Comparison of ENCODE assay signal across 18 mouse cellular contexts in the genomic region with DNA sequence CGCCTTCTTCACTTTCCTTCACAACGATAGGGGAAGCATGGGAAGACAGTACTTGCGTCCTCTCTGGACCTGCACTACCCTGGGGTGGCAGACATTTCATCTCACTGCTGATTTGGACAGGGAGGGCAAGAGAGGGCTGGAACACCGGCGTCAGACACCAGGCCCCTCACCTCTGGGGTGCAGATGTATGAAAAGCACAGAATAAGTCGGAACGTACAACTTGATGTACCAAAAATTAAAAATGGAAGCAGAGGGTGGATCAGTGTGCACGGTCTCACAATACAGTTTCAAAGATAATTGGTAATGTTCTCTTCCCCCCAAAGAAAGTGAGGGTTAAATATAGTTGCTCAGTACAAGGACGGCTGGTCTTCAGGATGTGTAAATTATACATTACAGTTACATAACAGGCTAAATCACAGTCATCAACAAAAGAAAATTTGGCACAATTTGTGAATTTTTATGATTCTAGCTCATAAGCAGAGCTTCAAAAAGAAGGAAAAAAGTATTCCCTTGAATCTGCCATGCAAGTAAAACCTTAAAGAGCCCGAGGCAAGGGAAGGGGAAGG.
DNase-seq lines count a peak whose midpoint lies in the region; ATAC-seq and TF ChIP-seq lines count a peak whose summit lies in the region.
"Had no signal": no experiment of that assay in that cellular context is flagged by ENCODE, and none has a peak within 500 bp of the region (broad histone marks: within the 10 kb centered on the region; RNA-seq: fewer than 3 reads in every experiment).

No protein-coding gene starts in this region.

- no peak overlapping the region for H3K4me3 ChIP-seq in layer of hippocampus, adult 2 months
- H3K4me3 ChIP-seq in cortical plate, adult 2 months (ENCODE audit: insufficient read depth, low read length) = no peak overlapping the region
- H3K4me3 ChIP-seq: embryonic facial prominence, embryonic 13.5 days; forebrain, embryonic 12.5 days; heart, adult 2 months; heart, embryonic 12.5 days; hindbrain, embryonic 10.5 days had no signal

- H3K4me1 ChIP-seq in cortical plate, adult 2 months (ENCODE audit: control insufficient read depth, insufficient read depth, low read length) = peaks cover 15% of the 10 kb centered on the region

- intact Hi-C loops in left cerebral cortex, postnatal 36 days (cut with DNase I) = loop anchor here (5.0 kb wide), 2 partner anchors 38 to 108 kb away; a partner anchor contains a TSS
- intact Hi-C loops in left cerebral cortex, postnatal 4 days (cut with DNase I) = no loop called here

- ATAC-seq in inflammation-experienced regulatory T-cells, adult 6 months = no peak
- ATAC-seq: forebrain, embryonic 16.5 days had no signal

- peak overlapping the region; percentile 89 for H3K27ac ChIP-seq in layer of hippocampus, adult 2 months
- H3K27ac ChIP-seq in cortical plate, adult 2 months (ENCODE audit: insufficient read depth, low read length) = peak overlapping the region; percentile 53
- H3K27ac ChIP-seq: embryonic facial prominence, embryonic 13.5 days; forebrain, embryonic 12.5 days; heart, adult 2 months; hindbrain, embryonic 10.5 days had no signal

- no peak for TF ChIP-seq POLR2A in cortical plate, adult 2 months (IDR thresholded peaks at IDR 0.05; ENCODE audit: extremely low read depth, insufficient read depth, low read length)

- peak in 1 of 2 experiments; percentile 29 for DNase-seq in layer of hippocampus, adult 2 months (ENCODE audit: low spot score in 2 of 2)
- DNase-seq in layer of hippocampus, adult 9-10 months (ENCODE audit: low spot score) = no peak
- DNase-seq in left cerebral cortex, postnatal 36 days (ENCODE audit: low spot score in 2 of 2) = peak; percentile 52 to 57
- no peak for DNase-seq in left cerebral cortex, postnatal 4 days
- peak; percentile 66 for DNase-seq in brain, adult 2 months (ENCODE audit: low read depth, low spot score)
- DNase-seq: adrenal gland, adult 2 months; adrenal gland, postnatal 25 days; cerebellum, adult 2 months; cerebellum, postnatal 14 days; gastrocnemius, postnatal 10 days; heart, adult 2 months had no signal

- TF ChIP-seq CTCF in layer of hippocampus, adult 2 months (conservative IDR thresholded peaks at IDR 0.05) = no peak
- no peak for TF ChIP-seq CTCF in cortical plate, adult 2 months (IDR thresholded peaks at IDR 0.05; ENCODE audit: extremely low read depth, insufficient read depth, low read length)

Comparison
In these comparisons a context has a peak if more than half of its experiments do, and no peak if none do; other contexts are left out.
1. DNase-seq: peak in left cerebral cortex, postnatal 36 days (2 of 2) and brain, adult 2 months (single experiment); none in layer of hippocampus, adult 9-10 months (single experiment) and left cerebral cortex, postnatal 4 days (single experiment).